Mouse (Mus musculus): Measurements from ENCODE around the gene Ecd. TPM values are rescaled to one million over a fixed set of nuclear protein-coding genes. Genes with fewer than 3 reads are reported as not detected.
A peak's percentile ranks its signal among the peaks of the same experiment; 100 is the strongest.

The Ecd gene
- polyA plus RNA-seq, 1 experiment from 2014 or later: 13.5 TPM

- no peaks in the 10 kb centered on the region for H3K4me1 ChIP-seq (replicated peaks; ENCODE audit: control insufficient read depth, insufficient read depth, low read length)
- H3K9me3 ChIP-seq (ENCODE audit: control insufficient read depth): no peaks in the 10 kb centered on the region
- H3K36me3 ChIP-seq (ENCODE audit: control insufficient read depth, insufficient read depth): peaks cover 25% of the 10 kb centered on the region
- WGBS: 63% methylated on average over 7 of the region's 7 CpGs
- no peak overlapping the region for H3K4me3 ChIP-seq (ENCODE audit: low read depth, low read length)
- no peaks in the 10 kb centered on the region for H3K27me3 ChIP-seq (replicated peaks; ENCODE audit: control insufficient read depth, insufficient read depth, low read length)
- H3K4me2 ChIP-seq (replicated peaks; ENCODE audit: low read depth): no peak overlapping the region
- H3K9ac ChIP-seq (ENCODE audit: low read depth, low read length): no peak overlapping the region
- TF ChIP-seq CTCF (IDR thresholded peaks at IDR 0.05; ENCODE audit: low read depth): no peak
- H3K27ac ChIP-seq (ENCODE audit: low read depth, low read length): no peak overlapping the region
- ATAC-seq: no peak
These were observed 22.9 kb upstream of the Ecd start for GRCm38 (mm10) chr14:20370798-20371197.

- WGBS: 96% methylated on average over 3 of the region's 3 CpGs
- Histone ChIP-seq H3K9ac (ENCODE audit: low read depth, low read length) (no peak overlapping the region), H3K36me3 (ENCODE audit: control insufficient read depth, insufficient read depth) (peaks cover 38% of the 10 kb centered on the region), H3K27me3 (replicated peaks; ENCODE audit: control insufficient read depth, insufficient read depth, low read length) (no peaks in the 10 kb centered on the region), H3K27ac (ENCODE audit: low read depth, low read length) (no peak overlapping the region), H3K4me1 (replicated peaks; ENCODE audit: control insufficient read depth, insufficient read depth, low read length) (no peaks in the 10 kb centered on the region), H3K4me3 (ENCODE audit: low read depth, low read length) (no peak overlapping the region), H3K4me2 (replicated peaks; ENCODE audit: low read depth) (no peak overlapping the region), H3K9me3 (ENCODE audit: control insufficient read depth) (no peaks in the 10 kb centered on the region)
- TF ChIP-seq CTCF (IDR thresholded peaks at IDR 0.05; ENCODE audit: low read depth): peak; percentile 30
- no peak for ATAC-seq
These were observed 20.4 kb upstream of the Ecd start for GRCm38 (mm10) chr14:20368271-20368670.

- H3K36me3 ChIP-seq (ENCODE audit: control insufficient read depth, insufficient read depth): peaks cover 78% of the 10 kb centered on the region
- no peak overlapping the region for H3K4me3 ChIP-seq (ENCODE audit: low read depth, low read length)
- no peak overlapping the region for H3K9ac ChIP-seq (ENCODE audit: low read depth, low read length)
- no peak for TF ChIP-seq CTCF (IDR thresholded peaks at IDR 0.05; ENCODE audit: low read depth)
- ATAC-seq: no peak
- H3K9me3 ChIP-seq (ENCODE audit: control insufficient read depth): no peaks in the 10 kb centered on the region
- WGBS: 88% methylated on average over 4 of the region's 4 CpGs
- no peak overlapping the region for H3K27ac ChIP-seq (ENCODE audit: low read depth, low read length)
- H3K4me2 ChIP-seq (replicated peaks; ENCODE audit: low read depth): no peak overlapping the region
- H3K27me3 ChIP-seq (replicated peaks; ENCODE audit: control insufficient read depth, insufficient read depth, low read length): no peaks in the 10 kb centered on the region
- H3K4me1 ChIP-seq (replicated peaks; ENCODE audit: control insufficient read depth, insufficient read depth, low read length): no peaks in the 10 kb centered on the region
These were observed 15.3 kb upstream of the Ecd start for GRCm38 (mm10) chr14:20363230-20363629.

- Histone ChIP-seq H3K27ac (ENCODE audit: low read depth, low read length) (peak overlapping the region; percentile 94), H3K9me3 (ENCODE audit: control insufficient read depth) (no peaks in the 10 kb centered on the region), H3K4me1 (replicated peaks; ENCODE audit: control insufficient read depth, insufficient read depth, low read length) (no peaks in the 10 kb centered on the region; the same call in 1 of the 2 replicates), H3K27me3 (replicated peaks; ENCODE audit: control insufficient read depth, insufficient read depth, low read length) (no peaks in the 10 kb centered on the region), H3K36me3 (ENCODE audit: control insufficient read depth, insufficient read depth) (peaks cover 21% of the 10 kb centered on the region), H3K4me3 (ENCODE audit: low read depth, low read length) (peak overlapping the region; percentile 62), H3K4me2 (replicated peaks; ENCODE audit: low read depth) (peak overlapping the region; percentile 79), H3K9ac (ENCODE audit: low read depth, low read length) (peak overlapping the region; percentile 88)
- peak; percentile 60 for ATAC-seq
- no peak for TF ChIP-seq CTCF (IDR thresholded peaks at IDR 0.05; ENCODE audit: low read depth)
- WGBS: 2% methylated on average over 15 of the region's 15 CpGs
These were observed 405 bp downstream of the Ecd start for GRCm38 (mm10) chr14:20347441-20347990.

GRCm38 (mm10) chr14:20345885-20346284 is 2.0 kb downstream of the Ecd start:
- H3K4me1 ChIP-seq (replicated peaks; ENCODE audit: control insufficient read depth, insufficient read depth, low read length): no peaks in the 10 kb centered on the region; the same call in 1 of the 2 replicates
- peaks cover 26% of the 10 kb centered on the region for H3K36me3 ChIP-seq (ENCODE audit: control insufficient read depth, insufficient read depth)
- no peaks in the 10 kb centered on the region for H3K27me3 ChIP-seq (replicated peaks; ENCODE audit: control insufficient read depth, insufficient read depth, low read length)
- no peak overlapping the region for H3K4me3 ChIP-seq (ENCODE audit: low read depth, low read length)
- 75% methylated on average over 9 of the region's 9 CpGs for WGBS
- no peak for ATAC-seq
- H3K4me2 ChIP-seq (replicated peaks; ENCODE audit: low read depth): no peak overlapping the region
- no peak for TF ChIP-seq CTCF (IDR thresholded peaks at IDR 0.05; ENCODE audit: low read depth)
- H3K9me3 ChIP-seq (ENCODE audit: control insufficient read depth): no peaks in the 10 kb centered on the region
- H3K27ac ChIP-seq (ENCODE audit: low read depth, low read length): no peak overlapping the region
- H3K9ac ChIP-seq (ENCODE audit: low read depth, low read length): no peak overlapping the region

- H3K9me3 ChIP-seq (ENCODE audit: control insufficient read depth): no peaks in the 10 kb centered on the region
- peaks cover 45% of the 10 kb centered on the region for H3K36me3 ChIP-seq (ENCODE audit: control insufficient read depth, insufficient read depth)
- no peak for ATAC-seq
- WGBS: 66% methylated on average over 7 of the region's 7 CpGs
- H3K4me1 ChIP-seq (replicated peaks; ENCODE audit: control insufficient read depth, insufficient read depth, low read length): no peaks in the 10 kb centered on the region
- no peak overlapping the region for H3K4me3 ChIP-seq (ENCODE audit: low read depth, low read length)
- no peak overlapping the region for H3K27ac ChIP-seq (ENCODE audit: low read depth, low read length)
- H3K27me3 ChIP-seq (replicated peaks; ENCODE audit: control insufficient read depth, insufficient read depth, low read length): no peaks in the 10 kb centered on the region
- H3K4me2 ChIP-seq (replicated peaks; ENCODE audit: low read depth): no peak overlapping the region
- no peak overlapping the region for H3K9ac ChIP-seq (ENCODE audit: low read depth, low read length)
- TF ChIP-seq CTCF (IDR thresholded peaks at IDR 0.05; ENCODE audit: low read depth): no peak
These were observed 7.1 kb downstream of the Ecd start for GRCm38 (mm10) chr14:20340866-20341265.
